Mouse (Mus musculus) urinary bladder, postnatal 36 days (tissue): ENCODE results near the gene Ap1s1.

Experiments used
- DNase-seq, 2 experiments: peaks; one replicate each; pipeline ENCODE4 v3.0.0; 2022; ENCODE audit warnings: low spot score in 2 of 2, mixed read lengths in 1 of 2

The Ap1s1 gene

GRCm38 (mm10) chr5:137045402-137046323 is at the start of gene Ap1s1:
Gene Ap1s1, minus strand, starts transcription at chr5:137046135.
- peak; percentile 95 to 97 for DNase-seq

- no peak for DNase-seq
Observed at GRCm38 (mm10) chr5:137095135-137095534, 49.2 kb upstream of the Ap1s1 start.

- DNase-seq = no peak
Observed at GRCm38 (mm10) chr5:137093720-137094119, 47.8 kb upstream of the Ap1s1 start.

GRCm38 (mm10) chr5:137091560-137091959 is 45.6 kb upstream of the Ap1s1 start:
- DNase-seq = no peak

GRCm38 (mm10) chr5:137090870-137091269 is 44.9 kb upstream of the Ap1s1 start:
- DNase-seq = no peak

GRCm38 (mm10) chr5:137087410-137087809 is 41.5 kb upstream of the Ap1s1 start:
- DNase-seq = no peak

- no peak for DNase-seq
Observed at GRCm38 (mm10) chr5:137085731-137086130, 39.8 kb upstream of the Ap1s1 start.

- DNase-seq = no peak
Observed at GRCm38 (mm10) chr5:137085021-137085420, 39.1 kb upstream of the Ap1s1 start.

- DNase-seq = no peak
Observed at GRCm38 (mm10) chr5:137083051-137083450, 37.1 kb upstream of the Ap1s1 start.

GRCm38 (mm10) chr5:137079849-137080248 is 33.9 kb upstream of the Ap1s1 start:
- no peak for DNase-seq

GRCm38 (mm10) chr5:137078616-137079015 is 32.7 kb upstream of the Ap1s1 start:
- no peak for DNase-seq

- DNase-seq = peak in 1 of 2 experiments; percentile 41
Observed at GRCm38 (mm10) chr5:137078041-137078440, 32.1 kb upstream of the Ap1s1 start.

GRCm38 (mm10) chr5:137077187-137077586 is 31.3 kb upstream of the Ap1s1 start:
- DNase-seq = no peak

- peak in 1 of 2 experiments; percentile 52 for DNase-seq
Observed at GRCm38 (mm10) chr5:137076191-137076930, 30.4 kb upstream of the Ap1s1 start.

GRCm38 (mm10) chr5:137075726-137076125 is 29.8 kb upstream of the Ap1s1 start:
- DNase-seq = no peak

- peak in 1 of 2 experiments; percentile 55 for DNase-seq
Observed at GRCm38 (mm10) chr5:137074191-137074651, 28.3 kb upstream of the Ap1s1 start.

GRCm38 (mm10) chr5:137073141-137073540 is 27.2 kb upstream of the Ap1s1 start:
- DNase-seq = no peak

- peak; percentile 68 to 88 for DNase-seq
Observed at GRCm38 (mm10) chr5:137072079-137072960, 26.4 kb upstream of the Ap1s1 start, which contains the start of gene Serpine1. Gene Serpine1, minus strand, starts transcription at chr5:137072268.

- DNase-seq = no peak
Observed at GRCm38 (mm10) chr5:137070881-137071605, 25.1 kb upstream of the Ap1s1 start.

GRCm38 (mm10) chr5:137068711-137069110 is 22.8 kb upstream of the Ap1s1 start:
- no peak for DNase-seq

GRCm38 (mm10) chr5:137065923-137066322 is 20.0 kb upstream of the Ap1s1 start:
- no peak for DNase-seq
